Mouse (Mus musculus): ENCODE measurements around the gene Stk10. TPM values are rescaled to one million over a fixed set of nuclear protein-coding genes. Genes with fewer than 3 reads are reported as not detected.

The Stk10 gene
- total RNA-seq, 2 experiments from 2014 or later, result 2.2 to 4.4 TPM

GRCm38 (mm10) chr11:32567000-32567855, 34.1 kb downstream of the Stk10 start:
- DNase-seq (ENCODE audit: low spot score), result no peak

- no peak for DNase-seq (ENCODE audit: low spot score)
Observed at GRCm38 (mm10) chr11:32568060-32568459, 35.0 kb downstream of the Stk10 start.

- no peak for DNase-seq (ENCODE audit: low spot score)
Observed at GRCm38 (mm10) chr11:32568637-32569293, 35.7 kb downstream of the Stk10 start.

- DNase-seq (ENCODE audit: low spot score), result no peak
Observed at GRCm38 (mm10) chr11:32571103-32571502, 38.0 kb downstream of the Stk10 start.

GRCm38 (mm10) chr11:32573669-32574068, 40.6 kb downstream of the Stk10 start:
- DNase-seq (ENCODE audit: low spot score), result no peak

- DNase-seq (ENCODE audit: low spot score), result no peak
Observed at GRCm38 (mm10) chr11:32575964-32576759, 43.1 kb downstream of the Stk10 start.

- no peak for DNase-seq (ENCODE audit: low spot score)
Observed at GRCm38 (mm10) chr11:32576760-32577050, 43.6 kb downstream of the Stk10 start.

- no peak for DNase-seq (ENCODE audit: low spot score)
Observed at GRCm38 (mm10) chr11:32580305-32580947, 47.3 kb downstream of the Stk10 start.

- no peak for DNase-seq (ENCODE audit: low spot score)
Observed at GRCm38 (mm10) chr11:32581031-32581430, 47.9 kb downstream of the Stk10 start.

GRCm38 (mm10) chr11:32582813-32583212, 49.7 kb downstream of the Stk10 start:
- no peak for DNase-seq (ENCODE audit: low spot score)

- no peak for DNase-seq (ENCODE audit: low spot score)
Observed at GRCm38 (mm10) chr11:32585996-32586395, 52.9 kb downstream of the Stk10 start.

- no peak for DNase-seq (ENCODE audit: low spot score)
Observed at GRCm38 (mm10) chr11:32587191-32588089, 54.3 kb downstream of the Stk10 start.

GRCm38 (mm10) chr11:32588090-32588891, 55.2 kb downstream of the Stk10 start:
- DNase-seq (ENCODE audit: low spot score), result peak; percentile 73

- DNase-seq (ENCODE audit: low spot score), result no peak
Observed at GRCm38 (mm10) chr11:32588892-32589172, 55.7 kb downstream of the Stk10 start.

- DNase-seq (ENCODE audit: low spot score), result no peak
Observed at GRCm38 (mm10) chr11:32589201-32589600, 56.1 kb downstream of the Stk10 start.

- DNase-seq (ENCODE audit: low spot score), result peak; percentile 67
Observed at GRCm38 (mm10) chr11:32589791-32590190, 56.7 kb downstream of the Stk10 start.

- DNase-seq (ENCODE audit: low spot score), result no peak
Observed at GRCm38 (mm10) chr11:32590205-32590604, 57.1 kb downstream of the Stk10 start.

GRCm38 (mm10) chr11:32591921-32592850, 59.1 kb downstream of the Stk10 start:
- no peak for DNase-seq (ENCODE audit: low spot score)

GRCm38 (mm10) chr11:32593081-32593480, 60.0 kb downstream of the Stk10 start:
- no peak for DNase-seq (ENCODE audit: low spot score)

All from gastrocnemius, adult 18-20 months (tissue).